Mouse (Mus musculus) left cerebral cortex, postnatal 14 days (tissue): ENCODE results near the gene Ccdc14. TPM values are rescaled to one million over a fixed set of nuclear protein-coding genes. Genes with fewer than 3 reads are reported as not detected.

Experiments
- DNase-seq, 2 experiments: peaks; one replicate each; pipeline ENCODE4 v3.0.0; 2021 to 2022; ENCODE audit warnings: low spot score in 2 of 2, mixed read lengths in 1 of 2
- intact Hi-C: fragments of 180-260 bp; cut with DNase I; formaldehyde crosslinking; loops from one replicate; pipeline ENCODE4 v1.15.1; 2025
- total RNA-seq, 2 experiments: library from RNA; stranded (reverse); gene quantifications; 2 replicates each; pipeline ENCODE4 v1.2.3; 2021

Gene Ccdc14
- total RNA-seq, 2 experiments from 2014 or later = 2.0 to 2.6 TPM

- intact Hi-C loops = no loop called here
- DNase-seq = no peak
Measured at GRCm38 (mm10) chr16:34766193-34766592, 75.8 kb downstream of the Ccdc14 start.

GRCm38 (mm10) chr16:34767443-34767842 is 77.0 kb downstream of the Ccdc14 start:
- no peak for DNase-seq
- intact Hi-C loops = no loop called here

- no peak for DNase-seq
Measured at GRCm38 (mm10) chr16:34768436-34768835, 78.0 kb downstream of the Ccdc14 start.

GRCm38 (mm10) chr16:34770127-34770526 is 79.7 kb downstream of the Ccdc14 start:
- no peak for DNase-seq
- intact Hi-C loops = no loop called here

More at GRCm38 (mm10) chr16:34768436-34768835, 78.0 kb downstream of the Ccdc14 start:
- intact Hi-C loops = no loop called here

DNA sequence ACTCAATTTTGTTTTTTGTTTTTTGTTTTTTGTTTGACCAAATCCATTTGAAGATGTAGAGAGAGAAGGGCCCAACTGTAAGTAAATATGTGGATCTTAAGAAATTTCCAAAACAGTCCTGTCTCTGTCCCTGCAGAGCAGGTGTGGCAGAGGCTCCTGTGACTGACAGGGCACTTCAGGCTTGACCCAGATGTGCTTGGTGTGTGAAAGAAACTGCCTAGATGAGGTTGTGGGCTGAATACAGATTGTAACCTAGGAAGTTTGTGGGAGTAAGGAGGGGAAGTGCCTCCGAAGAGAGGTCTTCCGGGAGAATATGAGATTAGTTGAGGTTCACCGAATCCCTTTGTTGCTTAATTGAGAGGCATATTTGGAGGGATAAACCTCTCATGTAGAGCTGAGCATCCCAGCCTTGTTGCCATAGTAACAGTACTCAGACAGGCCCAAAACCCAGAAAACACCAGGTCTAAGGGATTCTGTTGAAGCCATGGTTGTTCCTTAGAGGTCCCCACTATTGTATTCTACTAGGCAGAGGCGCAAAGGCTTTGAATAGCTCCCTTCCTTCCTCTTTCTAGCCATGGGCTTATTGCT is 82.1 kb downstream of the Ccdc14 start:
- intact Hi-C loops = no loop called here
- peak in 1 of 2 experiments; percentile 7 for DNase-seq

Other genes with a start within 250 kb of the Ccdc14 start
- gene Kalrn, start 117.1 kb upstream of the Ccdc14 start, total RNA-seq = 100 to 1,000 TPM; 431 to 495 TPM
- gene Ropn1, start 40.7 kb upstream of the Ccdc14 start, total RNA-seq = under 1 TPM in 1 of 2 experiments, not detected in 1; 0.55 TPM
- gene Mylk, start 54.6 kb downstream of the Ccdc14 start, total RNA-seq = 10 to 100 TPM; 11.9 to 13.9 TPM